Mouse (Mus musculus): ENCODE data around the gene Mcf2.
A peak's percentile ranks its signal among the peaks of the same experiment; 100 is the strongest.

Mcf2 gene

GRCm38 (mm10) chrX:60178744-60179458 is at the start of gene Mcf2:
Gene Mcf2 (minus strand): TSS chrX:60179089.
- DNase-seq (ENCODE audit: low read depth): no peak

- DNase-seq (ENCODE audit: low read depth): no peak
Measured at GRCm38 (mm10) chrX:60187726-60188125, 8.8 kb upstream of the Mcf2 start.

GRCm38 (mm10) chrX:60182611-60183010 is 3.7 kb upstream of the Mcf2 start:
- no peak for DNase-seq (ENCODE audit: low read depth)

GRCm38 (mm10) chrX:60178025-60178743 is 705 bp downstream of the Mcf2 start:
- no peak for DNase-seq (ENCODE audit: low read depth)

GRCm38 (mm10) chrX:60170106-60170505 is 8.8 kb downstream of the Mcf2 start:
- no peak for DNase-seq (ENCODE audit: low read depth)

GRCm38 (mm10) chrX:60169511-60169910 is 9.4 kb downstream of the Mcf2 start:
- DNase-seq (ENCODE audit: low read depth): no peak

- no peak for DNase-seq (ENCODE audit: low read depth)
Measured at GRCm38 (mm10) chrX:60168796-60169195, 10.1 kb downstream of the Mcf2 start.

- no peak for DNase-seq (ENCODE audit: low read depth)
Measured at GRCm38 (mm10) chrX:60147268-60147974, 31.5 kb downstream of the Mcf2 start.

GRCm38 (mm10) chrX:60075359-60075758 is 103.5 kb downstream of the Mcf2 start:
- no peak for DNase-seq (ENCODE audit: low read depth)

GRCm38 (mm10) chrX:60055185-60055584 is 123.7 kb downstream of the Mcf2 start:
- no peak for DNase-seq (ENCODE audit: low read depth)

GRCm38 (mm10) chrX:60054745-60055144 is 124.1 kb downstream of the Mcf2 start:
- DNase-seq (ENCODE audit: low read depth): no peak

GRCm38 (mm10) chrX:60026654-60027053 is 152.2 kb downstream of the Mcf2 start:
- DNase-seq (ENCODE audit: low read depth): no peak

GRCm38 (mm10) chrX:60021595-60021994 is 157.3 kb downstream of the Mcf2 start:
- no peak for DNase-seq (ENCODE audit: low read depth)

- DNase-seq (ENCODE audit: low read depth): no peak
Measured at GRCm38 (mm10) chrX:60021007-60021406, 157.9 kb downstream of the Mcf2 start.

- no peak for DNase-seq (ENCODE audit: low read depth)
Measured at GRCm38 (mm10) chrX:60014588-60014987, 164.3 kb downstream of the Mcf2 start.

- DNase-seq (ENCODE audit: low read depth): peak; percentile 4
Measured at GRCm38 (mm10) chrX:60013084-60013676, 165.7 kb downstream of the Mcf2 start.

Measured in fibroblast of lung, adult 2 months (primary cell).